Mouse (Mus musculus): Measurements from ENCODE around the gene Gm21762. TPM values are rescaled to one million over a fixed set of nuclear protein-coding genes. Genes with fewer than 3 reads are reported as not detected.
"Not testable (repeated sequence)": the region's sequence is repeated elsewhere in the genome, so short reads cannot be mapped to it uniquely, and the experiment has no call there.

The Gm21762 gene
- total RNA-seq (2021): not detected

GRCm38 (mm10) chr13:120215847-120216246, at the start of gene Gm21762:
Gm21762 (minus strand) TSS chr13:120215947.
- DNase-seq; intact Hi-C loops (cut with DNase I): not testable (repeated sequence)

DNA sequence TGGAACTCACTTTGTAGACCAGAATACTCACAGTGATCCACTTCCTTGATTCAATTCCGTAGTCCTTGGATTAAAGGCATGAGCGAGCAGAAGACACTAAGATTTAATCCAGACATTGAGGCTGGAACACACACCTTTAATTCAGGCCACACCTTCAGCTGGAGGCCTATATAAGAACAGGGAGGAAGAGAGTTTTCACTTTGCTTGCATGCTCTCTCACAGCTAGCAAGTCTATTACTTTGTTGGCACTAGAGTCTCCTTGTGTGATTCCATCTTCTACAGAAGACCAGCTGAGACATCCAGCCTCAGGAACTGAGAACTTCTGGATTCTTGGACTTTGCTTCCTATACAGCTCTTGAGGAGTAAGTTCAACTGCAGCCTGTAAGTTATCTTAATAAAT, 47.1 kb upstream of the Gm21762 start, which contains the start of gene AF067061:
Gene AF067061, plus strand, starts transcription at position 245 of the 400 bp plus-strand sequence.
- DNase-seq; intact Hi-C loops (cut with DNase I): not testable (repeated sequence)

- intact Hi-C loops (cut with DNase I); DNase-seq: not testable (repeated sequence)
These were observed 44.0 kb upstream of the Gm21762 start for GRCm38 (mm10) chr13:120259718-120260117.

GRCm38 (mm10) chr13:120258817-120259658, 43.3 kb upstream of the Gm21762 start:
- DNase-seq; intact Hi-C loops (cut with DNase I): not testable (repeated sequence)

GRCm38 (mm10) chr13:120251208-120251924, 35.6 kb upstream of the Gm21762 start:
- DNase-seq; intact Hi-C loops (cut with DNase I): not testable (repeated sequence)

GRCm38 (mm10) chr13:120238811-120239210, 23.1 kb upstream of the Gm21762 start, which contains the start of gene Gm21731:
Gm21731 (plus strand) TSS chr13:120239111.
- DNase-seq; intact Hi-C loops (cut with DNase I): not testable (repeated sequence)

- intact Hi-C loops (cut with DNase I); DNase-seq: not testable (repeated sequence)
These were observed 16.8 kb upstream of the Gm21762 start for GRCm38 (mm10) chr13:120232447-120233049.

DNA sequence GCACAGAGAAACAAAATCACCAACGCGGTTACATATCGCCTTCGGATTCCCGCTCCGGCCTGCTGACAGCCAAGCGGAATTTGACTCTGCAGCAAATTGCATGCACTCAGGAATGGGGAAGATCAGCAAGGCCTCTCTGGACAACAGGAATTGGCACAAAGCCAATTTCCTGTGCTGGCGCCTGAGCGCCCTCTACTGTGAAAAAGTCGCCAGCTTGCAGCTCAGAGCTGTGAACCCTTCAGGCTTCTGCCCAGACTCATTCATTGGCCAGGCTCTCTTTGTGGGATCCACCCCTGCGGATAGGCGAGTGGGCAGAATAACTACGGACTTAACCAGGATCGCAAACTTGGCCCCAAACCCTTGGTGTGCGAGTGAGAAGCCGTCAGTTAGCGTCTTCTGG, 16.1 kb upstream of the Gm21762 start:
- intact Hi-C loops (cut with DNase I); DNase-seq: not testable (repeated sequence)

- DNase-seq; intact Hi-C loops (cut with DNase I): not testable (repeated sequence)
These were observed 7.4 kb upstream of the Gm21762 start for GRCm38 (mm10) chr13:120223012-120223659.

DNA sequence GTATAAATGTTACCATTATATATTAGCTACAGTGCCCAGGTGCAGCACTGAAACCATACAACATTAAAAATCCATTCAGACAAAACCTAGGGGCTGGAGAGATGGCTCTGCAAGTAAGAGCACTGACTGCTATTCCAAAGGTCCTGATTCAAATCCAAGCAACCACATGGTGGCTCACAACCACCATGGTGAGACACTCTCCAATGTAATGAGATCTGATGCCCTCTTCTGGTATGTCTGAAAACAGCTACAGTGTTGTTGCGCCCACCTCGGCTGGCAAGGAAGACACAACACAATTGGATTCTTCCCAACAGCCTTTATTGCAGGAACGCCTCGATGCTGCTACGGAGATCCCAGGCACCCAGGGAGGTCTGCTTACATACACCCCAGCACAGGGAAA, 5.2 kb upstream of the Gm21762 start:
- DNase-seq; intact Hi-C loops (cut with DNase I): not testable (repeated sequence)

GRCm38 (mm10) chr13:120196189-120196821, 19.4 kb downstream of the Gm21762 start:
- intact Hi-C loops (cut with DNase I); DNase-seq: not testable (repeated sequence)

GRCm38 (mm10) chr13:120172133-120172532, 43.6 kb downstream of the Gm21762 start, which contains the start of gene Gm21818:
Gm21818 (plus strand) TSS chr13:120172433.
- intact Hi-C loops (cut with DNase I); DNase-seq: not testable (repeated sequence)

DNA sequence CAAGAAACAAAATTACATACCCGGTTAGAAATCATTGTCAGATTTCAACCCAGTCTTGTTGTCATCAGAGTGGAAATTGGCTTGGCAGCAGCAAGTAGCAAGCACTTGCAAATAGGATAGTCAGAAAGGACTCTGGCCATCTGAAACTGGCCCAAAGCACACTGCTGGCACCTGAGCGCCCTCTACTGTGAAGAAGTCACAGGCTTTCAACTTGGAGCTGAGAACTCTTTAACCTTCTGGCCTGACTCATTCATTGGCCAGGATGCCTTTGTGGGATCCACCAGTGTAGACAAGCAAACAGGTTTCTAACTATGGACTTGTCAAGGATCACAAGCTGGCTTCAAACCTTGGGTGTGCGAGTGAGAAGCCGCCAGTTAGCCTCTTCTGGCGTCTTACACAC, 47.4 kb downstream of the Gm21762 start:
- intact Hi-C loops (cut with DNase I); DNase-seq: not testable (repeated sequence)

Other genes starting within 250 kb of the Gm21762 start
- gene Gm36079, start 188.9 kb downstream of the Gm21762 start, total RNA-seq (2021): not detected
- under 1 TPM in 1 of 2 experiments, not detected in 1; 0.31 TPM for gene Gm21188, start 163.8 kb downstream of the Gm21762 start, total RNA-seq (2021)
- gene Gm20767, start 75.7 kb downstream of the Gm21762 start, total RNA-seq (2021): not detected
- not detected for gene Gm21818, start 43.5 kb downstream of the Gm21762 start, total RNA-seq (2021)
- not detected for gene Gm21731, start 23.2 kb upstream of the Gm21762 start, total RNA-seq (2021)
- not detected for gene AF067061, start 47.2 kb upstream of the Gm21762 start, total RNA-seq (2021)
- gene BC147527, start 84.4 kb upstream of the Gm21762 start, total RNA-seq (2021): under 1 TPM in 1 of 2 experiments, not detected in 1; 0.22 TPM
- gene Tcstv3, start 100.9 kb upstream of the Gm21762 start, total RNA-seq (2021): not detected

Measured in heart, postnatal 36 days (tissue).